In the genomic region with DNA sequence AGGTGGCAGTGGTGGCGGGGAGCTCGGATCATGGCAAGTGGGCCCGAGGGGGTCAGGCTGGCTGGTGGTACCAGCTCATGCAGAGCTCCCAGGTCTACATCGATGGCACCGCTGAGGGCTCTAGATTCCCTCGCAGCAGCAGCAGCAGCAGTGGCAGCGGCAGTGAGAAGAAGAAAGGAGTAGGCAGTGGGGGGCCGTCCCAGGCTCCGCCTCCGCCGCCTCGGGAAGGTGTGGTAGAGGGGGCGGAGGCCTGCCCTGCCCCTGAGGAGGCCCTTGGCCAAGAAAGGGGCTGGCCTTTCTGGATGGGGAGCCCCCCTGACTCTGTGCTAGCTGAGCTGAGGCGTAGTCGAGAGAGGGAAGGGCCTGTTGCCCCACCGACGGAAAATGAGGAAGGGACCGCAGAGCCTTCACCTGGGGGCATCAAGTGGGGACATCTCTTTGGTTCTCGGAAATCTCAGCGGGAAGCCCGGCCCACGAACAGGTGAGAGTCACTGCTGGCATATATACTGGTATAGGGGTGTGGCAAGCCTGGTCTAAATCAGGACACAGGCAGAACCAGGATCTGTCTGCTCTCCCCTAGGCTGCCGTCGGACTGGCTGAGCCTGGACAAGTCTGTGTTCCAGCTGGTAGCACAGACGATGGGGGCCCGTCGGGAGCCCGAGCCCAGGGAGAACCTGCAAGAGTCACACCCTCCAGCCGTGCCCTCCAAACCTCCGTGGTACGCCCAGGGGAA, we compare ENCODE assay signal across 10 mouse cellular contexts. TPM values are rescaled to one million over a fixed set of nuclear protein-coding genes. Genes with fewer than 3 reads are reported as not detected.
DNase-seq lines count a peak whose midpoint lies in the region; ATAC-seq and TF ChIP-seq lines count a peak whose summit lies in the region.
"Had no signal": no experiment of that assay in that cellular context is flagged by ENCODE, and none has a peak within 500 bp of the region (broad histone marks: within the 10 kb centered on the region; RNA-seq: fewer than 3 reads in every experiment).

No protein-coding gene starts in this region.

- no peak overlapping the region for H3K27ac ChIP-seq in kidney, embryonic 14.5 days (ENCODE audit: low read depth, low read length)
- no peak overlapping the region for H3K27ac ChIP-seq in embryonic facial prominence, embryonic 11.5 days (replicated peaks; ENCODE audit: low read depth, low read length)
- H3K27ac ChIP-seq in small intestine, adult 2 months (ENCODE audit: insufficient read depth, low read depth, low read length): no peak overlapping the region
- H3K27ac ChIP-seq: kidney, postnatal 0 days had no signal

- TF ChIP-seq CTCF in small intestine, adult 2 months (IDR thresholded peaks at IDR 0.05; ENCODE audit: extremely low read depth, insufficient read length, insufficient replicate concordance, low read depth, low read length): no peak

- TF ChIP-seq POLR2A in small intestine, adult 2 months (IDR thresholded peaks at IDR 0.05; ENCODE audit: low read depth, low read length): no peak

- peaks cover 16% of the 10 kb centered on the region; the same call in 1 of the 2 replicates for H3K4me1 ChIP-seq in kidney, embryonic 14.5 days (ENCODE audit: control insufficient read depth, insufficient read depth, low read length)
- H3K4me1 ChIP-seq in embryonic facial prominence, embryonic 11.5 days (ENCODE audit: control insufficient read depth, insufficient read depth, low read length): no peaks in the 10 kb centered on the region; the same call in none of the 2 replicates
- H3K4me1 ChIP-seq in small intestine, adult 2 months (ENCODE audit: control insufficient read depth, insufficient read depth, insufficient read length, low read length): 0 out of 2 replicates have a peak, but pooled peaks cover 6% of the 10 kb centered on the region

- peak overlapping the region; percentile 28; the same call in 1 of the 2 replicates for H3K9ac ChIP-seq in kidney, embryonic 14.5 days (ENCODE audit: low read depth, low read length)
- peak overlapping the region; percentile 4; the same call in 1 of the 2 replicates for H3K9ac ChIP-seq in embryonic facial prominence, embryonic 11.5 days (replicated peaks; ENCODE audit: low read length)

- peaks cover 42% of the 10 kb centered on the region for H3K27me3 ChIP-seq in kidney, embryonic 14.5 days (ENCODE audit: control insufficient read depth, insufficient read depth, low read length)
- H3K27me3 ChIP-seq in embryonic facial prominence, embryonic 11.5 days (ENCODE audit: control insufficient read depth, insufficient read depth, low read length): peaks cover 36% of the 10 kb centered on the region
- H3K27me3 ChIP-seq in small intestine, adult 2 months (ENCODE audit: control insufficient read depth, insufficient read depth, low read length): no peaks in the 10 kb centered on the region

- DNase-seq in kidney, adult 11 months: no peak
- no peak for DNase-seq in embryonic facial prominence, embryonic 11.5 days (ENCODE audit: low spot score)
- peak; percentile 51 for DNase-seq in induced T-regulatory cell, adult 2 months (ENCODE audit: low read depth)
- DNase-seq in gastrocnemius, postnatal 14 days: no peak
- DNase-seq in adrenal gland, adult 18-20 months (ENCODE audit: low spot score in 2 of 2): no peak
- DNase-seq in natural killer cell, adult 2 months (ENCODE audit: low spot score in 2 of 2): no peak

- peaks cover 54% of the 10 kb centered on the region for H3K36me3 ChIP-seq in kidney, embryonic 14.5 days (ENCODE audit: control insufficient read depth, insufficient read depth, low read length)
- 0 out of 2 replicates have a peak, but pooled peaks cover 3% of the 10 kb centered on the region for H3K36me3 ChIP-seq in embryonic facial prominence, embryonic 11.5 days (replicated peaks; ENCODE audit: control insufficient read depth, insufficient read depth, low read depth, low read length)
- H3K36me3 ChIP-seq in small intestine, adult 2 months (ENCODE audit: control insufficient read depth, insufficient read depth, low read length): peaks cover 14% of the 10 kb centered on the region

- ATAC-seq in kidney, embryonic 14.5 days (ENCODE audit: low FRiP score, low TSS enrichment): no peak
- 0 out of 2 replicates have a peak, but pooled peaks have one; percentile 24 for ATAC-seq in embryonic facial prominence, embryonic 11.5 days (replicated peaks; ENCODE audit: insufficient number of reproducible peaks, low FRiP score, low TSS enrichment, low read depth)

- WGBS in kidney, embryonic 14.5 days: 27% methylated on average over 31 of the region's 31 CpGs
- 15% methylated on average over 31 of the region's 31 CpGs for WGBS in embryonic facial prominence, embryonic 11.5 days
- 32% methylated on average over 31 of the region's 31 CpGs for whole genome bisulfite sequencing in small intestine, adult 2 months

- H3K4me3 ChIP-seq in kidney, embryonic 14.5 days (ENCODE audit: low read length): peak overlapping the region; percentile 6; the same call in 1 of the 2 replicates
- 0 out of 2 replicates have a peak overlapping the region, but pooled peaks have one; percentile 3 for H3K4me3 ChIP-seq in embryonic facial prominence, embryonic 11.5 days (ENCODE audit: low read depth, low read length)
- H3K4me3 ChIP-seq in small intestine, adult 2 months (ENCODE audit: low read depth, low read length): peak overlapping the region; percentile 30

- no peaks in the 10 kb centered on the region for H3K9me3 ChIP-seq in kidney, embryonic 14.5 days (ENCODE audit: control insufficient read depth, low read length)
- no peaks in the 10 kb centered on the region for H3K9me3 ChIP-seq in embryonic facial prominence, embryonic 11.5 days (replicated peaks; ENCODE audit: control insufficient read depth, low read length)

- intact Hi-C loops in gastrocnemius, postnatal 14 days (cut with DNase I; ENCODE audit: low total_unique reads): loop anchor here (10.0 kb wide), 1 partner anchor 371 kb away; the partner anchor contains the start of gene Unc13b

- H3K4me2 ChIP-seq in kidney, embryonic 14.5 days (replicated peaks; ENCODE audit: low read depth, low read length): peak overlapping the region; percentile 19
- 0 out of 2 replicates have a peak overlapping the region, but pooled peaks have one; percentile 19 for H3K4me2 ChIP-seq in embryonic facial prominence, embryonic 11.5 days (ENCODE audit: low read depth, low read length)

RNA-seq across cellular contexts. Expression of gene Fam166b, which starts 3.1 kb away (rescaled TPM):
- 0.24 and 0.38 TPM in 2 replicates for polyA plus RNA-seq in kidney, embryonic 14.5 days (2014; fragmentation: Nextera tagmentation; extraction: Ambion mirVana)
- 0.17 TPM in 1 of 2 replicates, not detected in the other for polyA plus RNA-seq in embryonic facial prominence, embryonic 11.5 days (2014; fragmentation: Nextera tagmentation; extraction: Ambion mirVana)
- 0.24 TPM in 1 of 2 replicates, not detected in the other for polyA plus RNA-seq in small intestine, adult 2 months (2012; rRNA removed)
- not detected for total RNA-seq in gastrocnemius, postnatal 14 days (2021)
- total RNA-seq in adrenal gland, adult 18-20 months (2021): not detected
- total RNA-seq: neutrophil, adult 5-6 weeks had no signal

RNA-seq across cellular contexts. Expression of gene Tesk1, which starts 15.9 kb away (rescaled TPM):
- polyA plus RNA-seq in kidney, embryonic 14.5 days (2014; fragmentation: Nextera tagmentation; extraction: Ambion mirVana): 11.4 and 14.9 TPM in 2 replicates
- 8.2 TPM in 2 replicates for polyA plus RNA-seq in embryonic facial prominence, embryonic 11.5 days (2014; fragmentation: Nextera tagmentation; extraction: Ambion mirVana)
- 45.8 and 77.6 TPM in 2 replicates for polyA plus RNA-seq in small intestine, adult 2 months (2012; rRNA removed)
- total RNA-seq in gastrocnemius, postnatal 14 days (2021): 10 to 100 TPM; 25.2 to 28.0 TPM
- total RNA-seq in adrenal gland, adult 18-20 months (2021): 10 to 100 TPM; 67.6 to 72.3 TPM

RNA-seq across cellular contexts. Expression of gene Cd72, which starts 28.6 kb away (rescaled TPM):
- polyA plus RNA-seq in kidney, embryonic 14.5 days (2014; fragmentation: Nextera tagmentation; extraction: Ambion mirVana): 5.1 and 5.2 TPM in 2 replicates
- 2.4 and 2.7 TPM in 2 replicates for polyA plus RNA-seq in embryonic facial prominence, embryonic 11.5 days (2014; fragmentation: Nextera tagmentation; extraction: Ambion mirVana)
- polyA plus RNA-seq in small intestine, adult 2 months (2012; rRNA removed): 2.8 and 11.4 TPM in 2 replicates
- not detected for total RNA-seq in gastrocnemius, postnatal 14 days (2021)
- 1 to 10 TPM; 2.6 to 2.8 TPM for total RNA-seq in adrenal gland, adult 18-20 months (2021)

RNA-seq across cellular contexts. Expression of gene Rusc2, which starts 44.0 kb away (rescaled TPM):
- polyA plus RNA-seq in kidney, embryonic 14.5 days (2014; fragmentation: Nextera tagmentation; extraction: Ambion mirVana): 8.9 and 11.2 TPM in 2 replicates
- polyA plus RNA-seq in embryonic facial prominence, embryonic 11.5 days (2014; fragmentation: Nextera tagmentation; extraction: Ambion mirVana): 7.4 TPM in 2 replicates
- polyA plus RNA-seq in small intestine, adult 2 months (2012; rRNA removed): 9.4 and 11.2 TPM in 2 replicates
- 10 to 100 TPM; 19.6 to 20.6 TPM for total RNA-seq in gastrocnemius, postnatal 14 days (2021)
- 10 to 100 TPM; 36.9 to 39.9 TPM for total RNA-seq in adrenal gland, adult 18-20 months (2021)

RNA-seq across cellular contexts. Expression of gene Sit1, which starts 57.7 kb away (rescaled TPM):
- polyA plus RNA-seq in kidney, embryonic 14.5 days (2014; fragmentation: Nextera tagmentation; extraction: Ambion mirVana): not detected in 2 replicates
- polyA plus RNA-seq in embryonic facial prominence, embryonic 11.5 days (2014; fragmentation: Nextera tagmentation; extraction: Ambion mirVana): not detected in 2 replicates
- 0.96 and 1.9 TPM in 2 replicates for polyA plus RNA-seq in small intestine, adult 2 months (2012; rRNA removed)
- not detected for total RNA-seq in gastrocnemius, postnatal 14 days (2021)
- total RNA-seq in adrenal gland, adult 18-20 months (2021): under 1 TPM in 1 of 2 experiments, not detected in 1; 0.38 TPM
- polyA plus RNA-seq: kidney, postnatal 0 days had no signal
